Mouse (Mus musculus) spleen, adult 2 months (tissue): ENCODE results near the gene Zswim7.

Experiments
- CTCF ChIP-seq: fragments of 200-500 bp; IDR thresholded peaks from 2 replicates; pipeline ENCODE4 v1.5.1; 2011; ENCODE audit warnings: mild to moderate bottlenecking, inconsistent platforms; ENCODE audit not compliant: insufficient read depth, insufficient read length, insufficient replicate concordance; ENCODE audit errors: extremely low read depth
- POLR2A ChIP-seq: fragments of 200-500 bp; IDR thresholded peaks from 2 replicates; pipeline ENCODE4 v1.6.1; 2011; ENCODE audit warnings: low read depth, low read length, inconsistent platforms

- TF ChIP-seq CTCF (no peak), POLR2A (no peak)
These were observed 36.7 kb downstream of the Zswim7 start for GRCm38 (mm10) chr11:62244471-62244870.
